ENCODE assay signal across 33 mouse cellular contexts in genomic region chr11:103210291-103210690, GRCm38 (mm10). TPM values are rescaled to one million over a fixed set of nuclear protein-coding genes. Genes with fewer than 3 reads are reported as not detected.
A peak's percentile ranks its signal among the peaks of the same experiment; 100 is the strongest.
DNase-seq lines count a peak whose midpoint lies in the region; ATAC-seq and TF ChIP-seq lines count a peak whose summit lies in the region.
"Had no signal": no experiment of that assay in that cellular context is flagged by ENCODE, and none has a peak within 500 bp of the region (broad histone marks: within the 10 kb centered on the region; RNA-seq: fewer than 3 reads in every experiment).

No protein-coding gene starts in this region.

- H3K4me3 ChIP-seq in cerebellum, adult 2 months (replicated peaks; ENCODE audit: insufficient read depth, low read depth, low read length), result no peak overlapping the region
- no peak overlapping the region for H3K4me3 ChIP-seq in myocyte
- H3K4me3 ChIP-seq in midbrain, embryonic 16.5 days (ENCODE audit: low read depth, low read length), result no peak overlapping the region
- H3K4me3 ChIP-seq: forebrain, embryonic 10.5 days; forebrain, embryonic 13.5 days; gastrocnemius, adult 2 months; heart, embryonic 12.5 days; heart, embryonic 15.5 days had no signal

- H3K4me1 ChIP-seq in cerebellum, adult 2 months (ENCODE audit: control insufficient read depth, insufficient read depth, low read length), result no peaks in the 10 kb centered on the region
- no peaks in the 10 kb centered on the region for H3K4me1 ChIP-seq in midbrain, embryonic 16.5 days (ENCODE audit: control insufficient read depth, insufficient read depth, low read length)
- H3K4me1 ChIP-seq: forebrain, embryonic 10.5 days; forebrain, embryonic 13.5 days; heart, embryonic 12.5 days; heart, embryonic 15.5 days had no signal

- TF ChIP-seq POLR2A in cerebellum, adult 2 months (IDR thresholded peaks at IDR 0.05; ENCODE audit: borderline replicate concordance, insufficient read depth, low read length), result no peak
- no peak for TF ChIP-seq POLR2A in myocyte (IDR thresholded peaks at IDR 0.05; ENCODE audit: insufficient read length, low read depth)

- TF ChIP-seq CTCF in cerebellum, adult 2 months (IDR thresholded peaks at IDR 0.05; ENCODE audit: borderline replicate concordance, insufficient read depth, low read depth, low read length), result no peak

- WGBS in cerebellum, adult 2 months, result 76% methylated on average over 8 of the region's 8 CpGs
- WGBS in midbrain, embryonic 16.5 days, result 75% methylated on average over 8 of the region's 8 CpGs

- H3K36me3 ChIP-seq in myocyte (ENCODE audit: control insufficient read depth, insufficient read depth), result no peaks in the 10 kb centered on the region
- no peaks in the 10 kb centered on the region for H3K36me3 ChIP-seq in midbrain, embryonic 16.5 days (ENCODE audit: control insufficient read depth, insufficient read depth, low read length)
- H3K36me3 ChIP-seq: forebrain, embryonic 10.5 days; heart, embryonic 12.5 days; heart, embryonic 15.5 days had no signal

- no peak overlapping the region for H3ac ChIP-seq in myocyte (ENCODE audit: control insufficient read depth, insufficient read length)

- ATAC-seq in midbrain, embryonic 16.5 days, result no peak
- ATAC-seq: activated CD4-positive, CD25-positive, alpha-beta regulatory T cell, adult 4 months; forebrain, embryonic 13.5 days; forebrain, embryonic 16.5 days; hindbrain, postnatal 0 days; inflammation-experienced regulatory T-cells, adult 6 months; intestine, embryonic 16.5 days; Patski had no signal

- no peak overlapping the region for H3K4me2 ChIP-seq in myocyte (ENCODE audit: low read depth)
- no peak overlapping the region for H3K4me2 ChIP-seq in midbrain, embryonic 16.5 days (ENCODE audit: low read length)
- H3K4me2 ChIP-seq: forebrain, embryonic 13.5 days; heart, embryonic 12.5 days; heart, embryonic 15.5 days; hindbrain, embryonic 14.5 days had no signal

- peak; percentile 12 for DNase-seq in cerebellum, adult 9-11 months
- DNase-seq in cerebellum, adult 2 months, result no peak
- peak; percentile 71 for DNase-seq in ES-CJ7 (ENCODE audit: low read depth, low spot score)
- DNase-seq in NIH3T3 (ENCODE audit: low read depth), result peak; percentile 57
- no peak for DNase-seq in heart, postnatal 4 days
- DNase-seq in frontal cortex, postnatal 25 days (ENCODE audit: low spot score in 2 of 2), result no peak
- DNase-seq: adrenal gland, postnatal 10 days; adrenal gland, postnatal 36 days; cerebellum, adult 18-20 months; cerebellum, postnatal 10 days; cerebellum, postnatal 36 days; gastrocnemius, adult 2 months; gastrocnemius, postnatal 14 days; heart, adult 18-20 months; heart, postnatal 10 days; heart, postnatal 36 days had no signal

- H3K9me3 ChIP-seq in midbrain, embryonic 16.5 days (replicated peaks; ENCODE audit: control insufficient read depth, low read length, poor library complexity, severe bottlenecking), result no peaks in the 10 kb centered on the region
- H3K9me3 ChIP-seq: heart, embryonic 15.5 days had no signal

- no peaks in the 10 kb centered on the region for H3K79me2 ChIP-seq in myocyte (ENCODE audit: control insufficient read depth, insufficient read depth)

- no peak overlapping the region for H3K9ac ChIP-seq in midbrain, embryonic 16.5 days (ENCODE audit: low read depth, low read length)
- H3K9ac ChIP-seq: forebrain, embryonic 13.5 days; heart, embryonic 12.5 days; heart, embryonic 15.5 days; hindbrain, embryonic 14.5 days had no signal

- H3K27ac ChIP-seq in cerebellum, adult 2 months (ENCODE audit: insufficient read depth, low read length), result no peak overlapping the region
- H3K27ac ChIP-seq in midbrain, embryonic 16.5 days (ENCODE audit: low read length), result no peak overlapping the region
- H3K27ac ChIP-seq: forebrain, embryonic 10.5 days; forebrain, embryonic 13.5 days; gastrocnemius, adult 2 months; heart, embryonic 15.5 days; hindbrain, embryonic 14.5 days; hindbrain, postnatal 0 days had no signal

- no peaks in the 10 kb centered on the region for H3K27me3 ChIP-seq in cerebellum, adult 2 months (ENCODE audit: control insufficient read depth, insufficient read depth, low read length)
- peaks cover 13% of the 10 kb centered on the region for H3K27me3 ChIP-seq in myocyte (ENCODE audit: control insufficient read depth, insufficient read depth, insufficient read length)
- no peaks in the 10 kb centered on the region for H3K27me3 ChIP-seq in midbrain, embryonic 16.5 days (ENCODE audit: control insufficient read depth, insufficient read depth, low read depth, low read length)
- H3K27me3 ChIP-seq: forebrain, embryonic 13.5 days; heart, embryonic 15.5 days; Patski had no signal

TF ChIP-seq in myocyte, 11 proteins besides CTCF, POLR2A, EP300 and RAD21:
- TF ChIP-seq REST (IDR thresholded peaks at IDR 0.05; ENCODE audit: insufficient read depth, insufficient read length) (peak; percentile 76), POLR2AphosphoS2 (IDR thresholded peaks at IDR 0.05; ENCODE audit: insufficient read length, low read depth) (no peak)
TF ChIP-seq in myocyte: peak in this region for 1.

RNA-seq across cellular contexts. Expression of gene 1700023F06Rik, which starts 1.9 kb away (rescaled TPM):
- 9.4 and 10.0 TPM in 2 replicates for polyA plus RNA-seq in cerebellum, adult 2 months (2012; rRNA removed)
- polyA plus RNA-seq in myocyte (2012; fragmentation: generic; extraction: Trizol), result not detected
- total RNA-seq in heart, postnatal 4 days (2021), result not detected
- 2.3 and 3.1 TPM in 2 replicates for polyA plus RNA-seq in midbrain, embryonic 16.5 days (2015; fragmentation: Nextera tagmentation; extraction: Ambion mirVana)
- total RNA-seq: adrenal gland, postnatal 36 days; gastrocnemius, adult 2 months; gastrocnemius, postnatal 14 days; heart, adult 18-20 months; heart, postnatal 10 days; heart, postnatal 36 days; hindbrain, postnatal 0 days had no signal
- polyA plus RNA-seq: activated CD4-positive, CD25-positive, alpha-beta regulatory T cell, adult 4 months; heart, embryonic 12.5 days; inflammation-experienced regulatory T-cells, adult 6 months had no signal

RNA-seq across cellular contexts. Expression of gene Spata32, which starts 7.9 kb away (rescaled TPM):
- polyA plus RNA-seq in cerebellum, adult 2 months (2012; rRNA removed), result 2.7 and 3.2 TPM in 2 replicates
- polyA plus RNA-seq in myocyte (2012; fragmentation: generic; extraction: Trizol), result 0.04 TPM
- total RNA-seq in heart, postnatal 4 days (2021), result not detected
- 1.2 and 1.3 TPM in 2 replicates for polyA plus RNA-seq in midbrain, embryonic 16.5 days (2015; fragmentation: Nextera tagmentation; extraction: Ambion mirVana)
- total RNA-seq: adrenal gland, adult 18-20 months; adrenal gland, postnatal 10 days; adrenal gland, postnatal 36 days; gastrocnemius, adult 2 months; gastrocnemius, postnatal 14 days; heart, adult 18-20 months; heart, postnatal 10 days; heart, postnatal 36 days had no signal
- polyA plus RNA-seq: activated CD4-positive, CD25-positive, alpha-beta regulatory T cell, adult 4 months; embryonic facial prominence, embryonic 11.5 days; embryonic facial prominence, embryonic 14.5 days; forebrain, embryonic 10.5 days; forebrain, embryonic 13.5 days; forebrain, embryonic 16.5 days; heart, embryonic 12.5 days; heart, embryonic 15.5 days; hindbrain, embryonic 11.5 days; inflammation-experienced regulatory T-cells, adult 6 months; intestine, embryonic 16.5 days; Patski had no signal

RNA-seq across cellular contexts. Expression of gene Fmnl1, which starts 39.4 kb away (rescaled TPM):
- polyA plus RNA-seq in cerebellum, adult 2 months (2012; rRNA removed), result 63.7 and 71.1 TPM in 2 replicates
- polyA plus RNA-seq in myocyte (2012; fragmentation: generic; extraction: Trizol), result 15.6 TPM
- total RNA-seq in heart, postnatal 4 days (2021), result 1 to 10 TPM; 7.4 to 8.6 TPM
- polyA plus RNA-seq in midbrain, embryonic 16.5 days (2015; fragmentation: Nextera tagmentation; extraction: Ambion mirVana), result 5.7 and 6.3 TPM in 2 replicates

RNA-seq across cellular contexts. Expression of gene Map3k14, which starts 57.0 kb away (rescaled TPM):
- 6.0 and 6.1 TPM in 2 replicates for polyA plus RNA-seq in cerebellum, adult 2 months (2012; rRNA removed)
- 12.9 TPM for polyA plus RNA-seq in myocyte (2012; fragmentation: generic; extraction: Trizol)
- 1 to 10 TPM; 2.7 to 3.4 TPM for total RNA-seq in heart, postnatal 4 days (2021)
- polyA plus RNA-seq in midbrain, embryonic 16.5 days (2015; fragmentation: Nextera tagmentation; extraction: Ambion mirVana), result 4.4 TPM in 2 replicates

Comparison
In these comparisons a context has a peak if more than half of its experiments do, and no peak if none do; other contexts are left out.
1. DNase-seq: peak in cerebellum, adult 9-11 months (single experiment), ES-CJ7 (single experiment) and NIH3T3 (single experiment); none in cerebellum, adult 2 months (0 of 2), heart, postnatal 4 days (single experiment) and frontal cortex, postnatal 25 days (0 of 2).